Mouse (Mus musculus) midbrain, embryonic 11.5 days (tissue): ENCODE data around the gene Pom121. TPM values are rescaled to one million over a fixed set of nuclear protein-coding genes. Genes with fewer than 3 reads are reported as not detected.

Experiments
- ATAC-seq: fragments of 200-750 bp; cut with Nextera tagmentation; 2 replicates; pipeline ENCODE4 v1.8.0; 2017; ENCODE audit warnings: moderate TSS enrichment, moderate library complexity; ENCODE audit not compliant: low FRiP score
- DNase-seq: peaks from one replicate; pipeline ENCODE4 v3.0.0; 2015; ENCODE audit warnings: low spot score; ENCODE audit errors: missing footprints
- H3K27ac ChIP-seq: fragments of 300-500 bp; sonication (generic); 2 replicates; pipeline ENCODE4 v1.5.1; 2014; ENCODE audit warnings: low read depth, low read length
- H3K27me3 ChIP-seq: fragments of 300-500 bp; sonication (generic); 2 replicates; pipeline ENCODE4 v1.6.1; 2014; ENCODE audit warnings: mild to moderate bottlenecking, low read length, moderate library complexity, mixed read lengths; ENCODE audit not compliant: control insufficient read depth, insufficient read depth
- H3K36me3 ChIP-seq: fragments of 300-500 bp; sonication (generic); 2 replicates; pipeline ENCODE4 v1.6.1; 2014; ENCODE audit warnings: mild to moderate bottlenecking, low read length, moderate library complexity, mixed read lengths; ENCODE audit not compliant: control insufficient read depth, insufficient read depth
- H3K4me1 ChIP-seq: fragments of 300-500 bp; sonication (generic); 2 replicates; pipeline ENCODE4 v1.6.1; 2014; ENCODE audit warnings: low read length; ENCODE audit not compliant: control insufficient read depth, insufficient read depth
- H3K4me2 ChIP-seq: fragments of 300-500 bp; sonication (generic); 2 replicates; pipeline ENCODE4 v1.6.1; 2014; ENCODE audit warnings: mild to moderate bottlenecking, moderate library complexity
- H3K4me3 ChIP-seq: fragments of 300-500 bp; sonication (generic); 2 replicates; pipeline ENCODE4 v1.5.1; 2014; ENCODE audit warnings: low read depth, low read length
- H3K9ac ChIP-seq: fragments of 300-500 bp; sonication (generic); 2 replicates; pipeline ENCODE4 v1.6.1; 2014; ENCODE audit warnings: low read length
- H3K9me3 ChIP-seq: fragments of 300-500 bp; sonication (generic); 2 replicates; pipeline ENCODE4 v1.6.1; 2016; ENCODE audit warnings: low read length; ENCODE audit not compliant: control insufficient read depth
- WGBS: fragments of 180-500 bp; shearing (Covaris S2); extraction: QIAGEN DNeasy Blood & Tissue Kit; methylation state at CpG from one replicate; pipeline ENCODE4 v1.1.7; 2014; 5-methylcytosine and 5-hydroxymethylcytosine counted together
- polyA plus RNA-seq: library from polyadenylated mRNA; unstranded; fragments of >200 nt; fragmentation: Nextera tagmentation; extraction: Ambion mirVana; gene quantifications from 2 replicates; pipeline ENCODE4 v1.2.1, GENCODE M21; 2014

The Pom121 gene
- polyA plus RNA-seq, 1 experiment from 2014 or later: 17.2 TPM

- ATAC-seq: no peak
- no peak overlapping the region for H3K4me2 ChIP-seq
- DNase-seq: peak; percentile 41
- no peak overlapping the region for H3K4me3 ChIP-seq
- no peaks in the 10 kb centered on the region for H3K9me3 ChIP-seq
- H3K27me3 ChIP-seq: no peaks in the 10 kb centered on the region
- H3K9ac ChIP-seq: no peak overlapping the region
- no peaks in the 10 kb centered on the region for H3K36me3 ChIP-seq
- 95% methylated on average over 2 of the region's 2 CpGs for WGBS
- no peak overlapping the region for H3K27ac ChIP-seq
- no peaks in the 10 kb centered on the region for H3K4me1 ChIP-seq
Observed at GRCm38 (mm10) chr5:135359772-135360171, 34.6 kb downstream of the Pom121 start.

GRCm38 (mm10) chr5:135357556-135357955 is 36.8 kb downstream of the Pom121 start:
- no peak for DNase-seq
- no peaks in the 10 kb centered on the region for H3K9me3 ChIP-seq

GRCm38 (mm10) chr5:135356090-135356489 is 38.3 kb downstream of the Pom121 start:
- ATAC-seq (no peak), DNase-seq (no peak)
- Histone ChIP-seq H3K27ac (no peak overlapping the region), H3K4me2 (no peak overlapping the region), H3K27me3 (no peaks in the 10 kb centered on the region), H3K4me3 (no peak overlapping the region), H3K9ac (no peak overlapping the region), H3K4me1 (no peaks in the 10 kb centered on the region), H3K36me3 (no peaks in the 10 kb centered on the region), H3K9me3 (no peaks in the 10 kb centered on the region)
- 58% methylated on average over 1 of the region's 1 CpGs for WGBS

More at GRCm38 (mm10) chr5:135357556-135357955, 36.8 kb downstream of the Pom121 start:
- Histone ChIP-seq H3K4me1 (no peaks in the 10 kb centered on the region), H3K9ac (no peak overlapping the region), H3K36me3 (no peaks in the 10 kb centered on the region), H3K4me2 (no peak overlapping the region), H3K27ac (no peak overlapping the region), H3K4me3 (no peak overlapping the region), H3K27me3 (no peaks in the 10 kb centered on the region)
- WGBS: 85% methylated on average over 2 of the region's 2 CpGs
- 0 out of 2 replicates have a peak, but pooled peaks have one; percentile 73 for ATAC-seq

GRCm38 (mm10) chr5:135353564-135353963 is 40.8 kb downstream of the Pom121 start:
- WGBS: 19% methylated on average over 20 of the region's 20 CpGs
- H3K4me2 ChIP-seq: no peak overlapping the region
- H3K27ac ChIP-seq: no peak overlapping the region
- no peaks in the 10 kb centered on the region for H3K4me1 ChIP-seq
- H3K4me3 ChIP-seq: no peak overlapping the region
- DNase-seq (peak; percentile 91), ATAC-seq (no peak)
- H3K9me3 ChIP-seq: no peaks in the 10 kb centered on the region
- no peak overlapping the region for H3K9ac ChIP-seq
- H3K36me3 ChIP-seq: no peaks in the 10 kb centered on the region
- no peaks in the 10 kb centered on the region for H3K27me3 ChIP-seq

GRCm38 (mm10) chr5:135352995-135353394 is 41.4 kb downstream of the Pom121 start, which contains the start of gene Trim50:
Gene Trim50 (plus strand): TSS chr5:135353295.
- WGBS: 65% methylated on average over 9 of the region's 9 CpGs
- Histone ChIP-seq H3K4me3 (no peak within 1 kb of the TSS), H3K27me3 (no peaks in the 10 kb centered on the region)

GRCm38 (mm10) chr5:135351606-135352005 is 42.7 kb downstream of the Pom121 start:
- Histone ChIP-seq H3K36me3 (no peaks in the 10 kb centered on the region), H3K4me2 (no peak overlapping the region), H3K4me3 (no peak overlapping the region), H3K4me1 (no peaks in the 10 kb centered on the region), H3K27me3 (no peaks in the 10 kb centered on the region), H3K9ac (no peak overlapping the region), H3K9me3 (no peaks in the 10 kb centered on the region), H3K27ac (no peak overlapping the region)
- 88% methylated on average over 13 of the region's 13 CpGs for WGBS
- DNase-seq: no peak
- ATAC-seq: no peak

More at GRCm38 (mm10) chr5:135352995-135353394, 41.4 kb downstream of the Pom121 start, which contains the start of gene Trim50:
- Histone ChIP-seq H3K4me1 (no peaks in the 10 kb centered on the region), H3K9me3 (no peaks in the 10 kb centered on the region), H3K27ac (no peak within 1 kb of the TSS), H3K36me3 (no peaks in the 10 kb centered on the region), H3K4me2 (no peak within 1 kb of the TSS), H3K9ac (no peak within 1 kb of the TSS)
- DNase-seq (no peak), ATAC-seq (no peak)

- no peaks in the 10 kb centered on the region for H3K36me3 ChIP-seq
- no peak within 1 kb of the TSS for H3K9ac ChIP-seq
- no peak for ATAC-seq
- H3K27ac ChIP-seq: no peak within 1 kb of the TSS
- H3K9me3 ChIP-seq: no peaks in the 10 kb centered on the region
- H3K27me3 ChIP-seq: no peaks in the 10 kb centered on the region
- no peak within 1 kb of the TSS for H3K4me3 ChIP-seq
- no peak for DNase-seq
- 85% methylated on average over 35 of the region's 35 CpGs for WGBS
- no peak within 1 kb of the TSS for H3K4me2 ChIP-seq
- H3K4me1 ChIP-seq: no peaks in the 10 kb centered on the region
Observed at GRCm38 (mm10) chr5:135349862-135350261, 44.5 kb downstream of the Pom121 start, which contains the start of gene Fkbp6. Gene Fkbp6 (minus strand): TSS chr5:135350044.

- H3K9me3 ChIP-seq: no peaks in the 10 kb centered on the region
- H3K4me1 ChIP-seq: no peaks in the 10 kb centered on the region
- no peak overlapping the region for H3K4me2 ChIP-seq
- no peaks in the 10 kb centered on the region for H3K27me3 ChIP-seq
- no peaks in the 10 kb centered on the region for H3K36me3 ChIP-seq
- H3K4me3 ChIP-seq: no peak overlapping the region
- WGBS: 78% methylated on average over 4 of the region's 4 CpGs
- ATAC-seq (no peak), DNase-seq (no peak)
- no peak overlapping the region for H3K27ac ChIP-seq
- H3K9ac ChIP-seq: no peak overlapping the region
Observed at GRCm38 (mm10) chr5:135347511-135348011, 46.8 kb downstream of the Pom121 start.

- Histone ChIP-seq H3K4me3 (no peak overlapping the region), H3K27me3 (no peaks in the 10 kb centered on the region), H3K4me1 (no peaks in the 10 kb centered on the region), H3K9ac (no peak overlapping the region), H3K36me3 (no peaks in the 10 kb centered on the region), H3K9me3 (no peaks in the 10 kb centered on the region), H3K4me2 (no peak overlapping the region), H3K27ac (no peak overlapping the region)
- ATAC-seq (no peak), DNase-seq (no peak)
- 28% methylated on average over 1 of the region's 1 CpGs for WGBS
Observed at GRCm38 (mm10) chr5:135346430-135346829, 47.9 kb downstream of the Pom121 start.
